Mouse (Mus musculus): ENCODE results near the gene Nfat5.

The Nfat5 gene

GRCm38 (mm10) chr8:107292928-107293601 is at the start of gene Nfat5:
Gene Nfat5 (plus strand): TSS chr8:107293470.
- DNase-seq (ENCODE audit: extremely low read depth, insufficient read length, low spot score): peak; percentile 96

- DNase-seq (ENCODE audit: extremely low read depth, insufficient read length, low spot score): peak; percentile 56
These were observed 49.1 kb upstream of the Nfat5 start for GRCm38 (mm10) chr8:107244218-107244617.

- DNase-seq (ENCODE audit: extremely low read depth, insufficient read length, low spot score): no peak
These were observed 44.8 kb upstream of the Nfat5 start for GRCm38 (mm10) chr8:107248456-107248855.

GRCm38 (mm10) chr8:107251481-107252104 is 41.7 kb upstream of the Nfat5 start:
- DNase-seq (ENCODE audit: extremely low read depth, insufficient read length, low spot score): no peak

GRCm38 (mm10) chr8:107253121-107253520 is 40.1 kb upstream of the Nfat5 start:
- DNase-seq (ENCODE audit: extremely low read depth, insufficient read length, low spot score): no peak

GRCm38 (mm10) chr8:107254403-107254802 is 38.9 kb upstream of the Nfat5 start:
- DNase-seq (ENCODE audit: extremely low read depth, insufficient read length, low spot score): peak; percentile 56

GRCm38 (mm10) chr8:107254951-107255457 is 38.3 kb upstream of the Nfat5 start:
- DNase-seq (ENCODE audit: extremely low read depth, insufficient read length, low spot score): peak; percentile 82

- no peak for DNase-seq (ENCODE audit: extremely low read depth, insufficient read length, low spot score)
These were observed 36.0 kb upstream of the Nfat5 start for GRCm38 (mm10) chr8:107257223-107257622.

- DNase-seq (ENCODE audit: extremely low read depth, insufficient read length, low spot score): no peak
These were observed 33.1 kb upstream of the Nfat5 start for GRCm38 (mm10) chr8:107260120-107260519.

GRCm38 (mm10) chr8:107261172-107261571 is 32.1 kb upstream of the Nfat5 start:
- no peak for DNase-seq (ENCODE audit: extremely low read depth, insufficient read length, low spot score)

GRCm38 (mm10) chr8:107262046-107262705 is 31.1 kb upstream of the Nfat5 start:
- no peak for DNase-seq (ENCODE audit: extremely low read depth, insufficient read length, low spot score)

GRCm38 (mm10) chr8:107265811-107266210 is 27.5 kb upstream of the Nfat5 start:
- DNase-seq (ENCODE audit: extremely low read depth, insufficient read length, low spot score): no peak

GRCm38 (mm10) chr8:107268501-107268900 is 24.8 kb upstream of the Nfat5 start:
- DNase-seq (ENCODE audit: extremely low read depth, insufficient read length, low spot score): no peak

- no peak for DNase-seq (ENCODE audit: extremely low read depth, insufficient read length, low spot score)
These were observed 24.1 kb upstream of the Nfat5 start for GRCm38 (mm10) chr8:107269191-107269590.

- DNase-seq (ENCODE audit: extremely low read depth, insufficient read length, low spot score): no peak
These were observed 23.6 kb upstream of the Nfat5 start for GRCm38 (mm10) chr8:107269617-107270139.

- no peak for DNase-seq (ENCODE audit: extremely low read depth, insufficient read length, low spot score)
These were observed 23.0 kb upstream of the Nfat5 start for GRCm38 (mm10) chr8:107270287-107270686.

- DNase-seq (ENCODE audit: extremely low read depth, insufficient read length, low spot score): no peak
These were observed 22.5 kb upstream of the Nfat5 start for GRCm38 (mm10) chr8:107270751-107271150.

- DNase-seq (ENCODE audit: extremely low read depth, insufficient read length, low spot score): no peak
These were observed 15.9 kb upstream of the Nfat5 start for GRCm38 (mm10) chr8:107277323-107277883.

GRCm38 (mm10) chr8:107278571-107278970 is 14.7 kb upstream of the Nfat5 start:
- no peak for DNase-seq (ENCODE audit: extremely low read depth, insufficient read length, low spot score)

GRCm38 (mm10) chr8:107286686-107287085 is 6.6 kb upstream of the Nfat5 start:
- DNase-seq (ENCODE audit: extremely low read depth, insufficient read length, low spot score): no peak

GRCm38 (mm10) chr8:107287522-107287921 is 5.7 kb upstream of the Nfat5 start:
- no peak for DNase-seq (ENCODE audit: extremely low read depth, insufficient read length, low spot score)
